Mouse (Mus musculus) large intestine, adult 2 months (tissue): Measurements from ENCODE around the gene Smad9. TPM values are rescaled to one million over a fixed set of nuclear protein-coding genes. Genes with fewer than 3 reads are reported as not detected.
"Not testable (repeated sequence)": the region's sequence is repeated elsewhere in the genome, so short reads cannot be mapped to it uniquely, and the experiment has no call there.

ENCODE experiments used
- DNase-seq: peaks from one replicate; pipeline ENCODE4 v3.0.0-alpha.2; 2012; ENCODE audit warnings: low read depth, low spot score
- WGBS: fragments of 180-500 bp; shearing (Covaris S2); methylation state at CpG from one replicate; pipeline ENCODE4 v1.1.7; 2018; 5-methylcytosine and 5-hydroxymethylcytosine counted together
- polyA plus RNA-seq: library from polyadenylated mRNA; depleted of rRNA; stranded (reverse); fragments of >200 nt; gene quantifications from 2 replicates; pipeline ENCODE4 v1.2.3, GENCODE M21; 2012

The Smad9 gene
- polyA plus RNA-seq, 1 experiment, result 0.53 TPM

- 81% methylated on average over 4 of the region's 4 CpGs for WGBS
- DNase-seq, result no peak
Observed at GRCm38 (mm10) chr3:54753411-54753810, 2.0 kb upstream of the Smad9 start.

- DNase-seq, result no peak
- 3% methylated on average over 11 of the region's 11 CpGs for WGBS
Observed at GRCm38 (mm10) chr3:54756058-54756457, 676 bp downstream of the Smad9 start.

GRCm38 (mm10) chr3:54757446-54757845 lies 2.1 kb downstream of the Smad9 start:
- 40% methylated on average over 8 of the region's 8 CpGs for WGBS
- DNase-seq, result no peak

DNA sequence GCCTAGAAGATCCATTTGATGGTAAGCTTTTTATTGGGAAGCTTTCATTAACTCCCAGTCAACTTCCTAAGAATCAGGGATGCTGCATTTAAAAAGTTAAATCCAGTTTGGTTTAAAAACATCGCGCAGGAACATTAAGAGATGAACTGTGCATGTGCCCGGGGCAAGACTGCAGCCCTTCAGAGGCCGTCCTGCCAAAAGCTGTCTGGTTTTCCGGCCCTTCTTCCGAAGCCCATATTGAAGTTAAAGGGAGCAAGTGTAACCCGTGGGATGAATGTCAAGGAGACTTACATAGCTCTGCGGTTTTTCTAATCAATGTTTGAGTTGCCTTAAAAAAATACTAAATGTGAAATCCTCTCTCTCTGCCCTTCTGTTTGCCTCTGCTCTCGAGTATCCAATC lies 3.8 kb downstream of the Smad9 start:
- WGBS, result 79% methylated on average over 9 of the region's 9 CpGs
- DNase-seq, result no peak

DNA sequence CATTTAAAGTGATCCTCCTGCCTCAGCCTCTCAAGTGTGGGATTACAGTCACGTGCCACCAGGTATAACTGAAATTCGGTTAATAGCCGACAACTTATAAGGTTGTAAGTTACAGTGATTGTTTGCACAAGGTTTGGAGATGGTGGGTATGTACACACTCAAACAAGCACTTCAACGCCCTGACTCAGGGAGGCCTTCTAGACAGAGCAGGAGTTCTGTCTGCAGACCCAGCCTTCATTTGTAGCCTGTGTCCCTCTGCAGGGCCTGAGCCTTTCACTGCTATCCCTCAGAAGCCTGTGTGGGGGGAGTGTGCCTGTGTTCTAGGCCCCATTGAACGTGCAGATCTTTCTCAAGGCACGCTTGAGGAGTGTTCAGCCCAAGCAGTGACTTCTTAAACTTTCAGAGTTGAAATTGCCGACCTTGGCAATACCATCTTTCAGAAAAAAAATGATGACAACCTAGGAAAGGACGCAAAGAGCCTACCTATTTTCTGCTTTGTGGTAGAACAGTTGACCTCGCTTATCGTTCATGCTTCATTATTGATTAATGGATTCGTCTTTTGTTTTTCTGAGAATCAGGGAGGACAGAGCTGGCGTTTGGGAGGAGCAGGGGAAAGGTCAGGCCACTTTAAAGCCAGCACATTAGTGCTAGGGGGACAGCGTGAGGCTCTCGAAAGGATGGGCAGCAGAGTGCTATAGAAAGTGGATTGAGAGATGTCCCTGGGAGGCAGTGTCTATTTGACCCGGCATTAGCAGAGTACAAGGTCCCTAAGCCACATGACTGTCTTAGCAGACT lies 5.1 kb downstream of the Smad9 start:
- no peak for DNase-seq
- 75% methylated on average over 15 of the region's 15 CpGs for WGBS

- WGBS, result 71% methylated on average over 1 of the region's 1 CpGs
- DNase-seq, result no peak
Observed at GRCm38 (mm10) chr3:54761258-54761657, 5.9 kb downstream of the Smad9 start.

- 75% methylated on average over 18 of the region's 18 CpGs for WGBS
Observed at GRCm38 (mm10) chr3:54764418-54764817, 9.0 kb downstream of the Smad9 start.

DNA sequence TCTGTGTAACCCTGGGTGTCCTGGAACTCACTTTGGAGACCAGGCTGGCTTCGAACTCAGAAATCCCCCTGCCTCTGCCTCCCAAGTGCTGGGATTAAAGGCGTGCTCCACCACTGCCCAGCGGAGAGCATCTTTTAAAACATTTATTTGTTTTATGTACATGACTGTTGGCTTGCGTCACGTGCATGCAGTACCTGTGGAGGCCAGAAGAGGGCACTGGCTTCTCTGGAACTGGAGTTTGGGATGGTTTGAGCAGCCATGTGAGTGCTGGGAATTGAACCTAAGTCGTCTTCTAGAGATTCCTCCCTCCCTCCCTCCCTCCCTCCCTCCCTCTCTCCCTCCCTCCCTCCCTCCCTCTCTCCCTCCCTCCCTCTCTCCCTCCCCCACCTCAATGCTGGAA lies 10.1 kb downstream of the Smad9 start:
- not testable (repeated sequence) for DNase-seq

More at GRCm38 (mm10) chr3:54764418-54764817, 9.0 kb downstream of the Smad9 start:
- DNase-seq, result no peak

DNA sequence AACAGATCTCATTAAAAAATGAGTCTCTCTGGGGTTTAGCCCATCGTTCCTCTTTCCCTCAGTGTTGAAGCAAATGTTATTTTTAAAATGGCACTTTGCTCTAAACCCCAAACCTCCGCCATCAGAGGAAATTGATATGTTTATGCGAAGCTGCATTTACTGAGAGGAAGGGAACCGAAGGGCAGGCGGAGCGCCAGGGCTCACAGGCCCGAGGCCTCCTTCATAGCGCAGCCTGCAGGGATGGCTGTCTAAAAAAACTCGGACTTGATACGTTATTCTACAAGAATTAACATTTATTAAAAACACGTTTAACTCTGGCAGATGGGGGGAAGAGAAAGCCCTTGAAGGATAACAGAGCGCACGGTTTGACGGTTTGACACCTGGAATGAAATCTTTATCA lies 10.7 kb downstream of the Smad9 start:
- 73% methylated on average over 14 of the region's 14 CpGs for WGBS
- no peak for DNase-seq

More for the DNA sequence above, 10.1 kb downstream of the Smad9 start:
- 89% methylated on average over 6 of the region's 6 CpGs for WGBS

DNA sequence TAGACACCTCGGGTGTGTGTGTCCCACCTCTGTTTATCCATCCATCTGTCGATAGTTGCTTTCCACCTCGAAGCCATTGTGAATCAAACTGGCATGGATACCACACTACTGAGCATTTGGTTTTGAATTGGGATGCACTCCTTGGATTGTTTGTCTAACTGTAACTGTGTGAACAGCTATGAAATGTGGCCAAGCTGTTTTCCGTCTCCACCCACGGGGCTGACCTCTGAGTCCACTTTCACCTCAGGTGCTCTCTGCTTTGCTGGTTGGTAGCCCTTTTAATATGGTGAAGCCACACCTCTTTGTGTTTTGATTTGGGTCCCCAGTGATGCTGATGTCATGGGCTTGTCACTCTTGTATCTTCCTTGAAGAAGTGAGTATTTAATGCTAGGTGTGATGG lies 11.4 kb downstream of the Smad9 start:
- no peak for DNase-seq
- WGBS, result 64% methylated on average over 5 of the region's 5 CpGs

DNA sequence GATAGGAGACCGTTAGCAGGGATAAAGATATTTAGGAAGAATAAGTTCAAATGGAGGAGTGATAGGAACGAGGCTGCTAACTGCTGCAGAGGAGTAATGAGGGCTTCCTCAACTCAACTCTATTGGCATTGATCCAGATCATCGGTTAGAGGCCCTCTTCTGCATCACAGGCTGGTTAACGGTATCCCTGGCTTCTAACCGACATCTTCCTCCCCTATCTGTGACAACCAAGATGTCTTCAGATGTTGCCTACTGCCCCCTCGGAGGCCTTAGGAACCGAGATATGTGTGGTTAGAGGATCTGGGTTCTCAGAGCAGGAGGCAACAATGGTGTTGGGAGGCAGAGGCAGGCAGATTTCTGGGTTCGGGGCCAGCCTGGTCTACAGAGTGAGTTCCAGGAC lies 13.2 kb downstream of the Smad9 start:
- 85% methylated on average over 8 of the region's 8 CpGs for WGBS
- no peak for DNase-seq

GRCm38 (mm10) chr3:54769349-54770275 lies 14.2 kb downstream of the Smad9 start:
- WGBS, result 76% methylated on average over 17 of the region's 17 CpGs
- no peak for DNase-seq

- WGBS, result 82% methylated on average over 6 of the region's 6 CpGs
Observed at GRCm38 (mm10) chr3:54773613-54774012, 18.2 kb downstream of the Smad9 start.

GRCm38 (mm10) chr3:54775989-54776631 lies 20.7 kb downstream of the Smad9 start:
- DNase-seq, result no peak
- WGBS, result 76% methylated on average over 7 of the region's 7 CpGs

More at GRCm38 (mm10) chr3:54773613-54774012, 18.2 kb downstream of the Smad9 start:
- no peak for DNase-seq

DNA sequence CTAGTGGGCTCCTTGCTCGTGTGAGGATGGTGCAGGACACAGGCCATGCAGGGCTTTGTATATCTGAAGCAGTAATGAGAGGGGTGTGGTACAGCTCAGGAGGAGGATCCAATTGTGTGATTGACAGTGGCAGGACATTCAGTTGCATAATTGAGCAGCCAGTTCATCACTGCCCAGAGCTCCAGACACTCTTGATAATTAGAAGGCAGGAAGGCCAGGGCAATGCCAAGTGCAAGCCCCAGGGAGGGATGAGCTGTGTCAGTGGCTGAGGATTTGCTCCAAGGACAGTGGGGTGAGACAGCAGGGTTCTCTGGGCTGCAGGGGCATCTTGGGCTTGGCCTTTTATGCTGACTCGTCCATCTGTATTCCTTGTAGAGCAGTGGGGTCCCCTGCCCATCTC lies 35.2 kb downstream of the Smad9 start:
- no peak for DNase-seq
- WGBS, result 49% methylated on average over 2 of the region's 2 CpGs

- no peak for DNase-seq
- WGBS, result 44% methylated on average over 10 of the region's 10 CpGs
Observed at GRCm38 (mm10) chr3:54791822-54792677, 36.7 kb downstream of the Smad9 start.

GRCm38 (mm10) chr3:54793762-54794161 lies 38.4 kb downstream of the Smad9 start:
- no peak for DNase-seq
- 92% methylated on average over 6 of the region's 6 CpGs for WGBS

DNA sequence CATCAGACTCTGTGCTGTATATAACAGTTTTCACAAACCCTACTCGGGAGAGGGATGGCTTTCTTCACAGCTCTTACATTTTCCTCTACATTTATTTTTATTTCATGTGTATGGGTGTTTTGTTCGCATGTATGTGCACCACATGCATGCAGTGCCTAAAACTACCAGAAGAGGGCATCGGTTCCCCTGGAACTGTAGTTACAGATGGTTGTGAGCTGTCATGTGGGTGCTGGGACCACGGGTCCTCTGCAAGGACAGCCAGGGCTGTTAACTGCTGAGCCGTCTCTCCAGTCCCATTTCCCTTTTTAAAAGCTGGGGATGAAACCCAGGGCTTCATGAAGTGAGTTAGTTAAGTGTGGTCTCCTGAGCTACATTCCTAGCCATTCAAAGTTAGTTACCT lies 40.0 kb downstream of the Smad9 start:
- no peak for DNase-seq
- WGBS, result 93% methylated on average over 5 of the region's 5 CpGs

GRCm38 (mm10) chr3:54795806-54796205 lies 40.4 kb downstream of the Smad9 start:
- no peak for DNase-seq
- WGBS, result 92% methylated on average over 1 of the region's 1 CpGs
